Mouse (Mus musculus): Measurements from ENCODE around the gene Tmem147.

- TF ChIP-seq POLR2A (IDR thresholded peaks at IDR 0.05; ENCODE audit: low read depth, low read length) (no peak), CTCF (IDR thresholded peaks at IDR 0.05; ENCODE audit: borderline replicate concordance, insufficient read depth, low read length) (no peak)
Observed at GRCm38 (mm10) chr7:30728739-30729395, 473 bp downstream of the Tmem147 start.

Data from embryonic fibroblast, embryonic 13.5 days (primary cell).